Mouse (Mus musculus) thymus, postnatal 36 days (tissue): ENCODE results near the gene Rasip1.

Source experiments
- DNase-seq, 2 experiments: peaks; one replicate each; pipeline ENCODE4 v3.0.0; 2022; ENCODE audit warnings: mixed read lengths in 2 of 2

Rasip1 gene

DNA sequence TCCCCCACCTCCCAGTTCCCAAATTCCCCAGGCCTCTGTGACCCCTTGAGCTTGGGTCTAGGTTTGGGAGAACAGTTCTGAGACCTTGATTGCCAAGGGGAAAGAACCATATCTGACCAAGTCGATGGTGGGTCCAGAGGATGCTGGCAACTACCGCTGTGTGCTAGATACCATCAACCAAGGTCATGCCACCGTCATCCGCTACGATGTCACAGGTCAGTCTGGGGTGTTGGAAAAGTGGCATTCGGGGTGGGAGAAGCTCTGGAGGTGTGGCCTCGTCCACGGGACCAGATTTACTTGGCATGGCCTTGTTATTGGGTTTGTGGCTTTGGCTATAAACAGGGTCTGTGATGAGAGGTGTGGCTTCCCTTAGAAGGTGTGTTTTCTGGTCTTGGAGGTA lies 1.8 kb upstream of the Rasip1 start:
- no peak for DNase-seq

DNA sequence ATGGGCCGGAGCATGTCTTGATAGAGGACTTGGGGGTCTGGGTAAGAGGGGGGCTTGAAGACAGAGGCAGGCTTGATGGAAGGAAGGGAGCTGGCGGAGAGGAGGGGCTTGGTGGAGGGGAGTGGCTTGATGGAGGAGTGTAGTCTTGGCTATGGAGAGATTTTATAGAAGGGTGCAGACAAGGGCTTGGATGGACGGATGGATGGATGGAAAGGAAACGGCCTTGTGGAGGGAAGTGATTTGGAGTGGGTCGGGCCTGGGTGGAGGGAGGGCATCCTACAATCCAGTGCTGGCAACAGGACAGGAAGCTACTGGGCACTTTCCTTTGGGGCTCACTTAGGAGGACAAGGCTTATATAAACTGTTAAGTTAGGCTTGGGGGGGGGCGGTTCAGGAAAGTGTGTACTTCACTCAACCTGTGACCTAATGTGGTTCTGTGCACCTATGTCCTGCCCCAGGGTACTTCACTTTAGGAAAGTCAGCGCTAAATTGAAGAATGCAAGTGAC lies 664 bp upstream of the Rasip1 start:
- no peak for DNase-seq

DNA sequence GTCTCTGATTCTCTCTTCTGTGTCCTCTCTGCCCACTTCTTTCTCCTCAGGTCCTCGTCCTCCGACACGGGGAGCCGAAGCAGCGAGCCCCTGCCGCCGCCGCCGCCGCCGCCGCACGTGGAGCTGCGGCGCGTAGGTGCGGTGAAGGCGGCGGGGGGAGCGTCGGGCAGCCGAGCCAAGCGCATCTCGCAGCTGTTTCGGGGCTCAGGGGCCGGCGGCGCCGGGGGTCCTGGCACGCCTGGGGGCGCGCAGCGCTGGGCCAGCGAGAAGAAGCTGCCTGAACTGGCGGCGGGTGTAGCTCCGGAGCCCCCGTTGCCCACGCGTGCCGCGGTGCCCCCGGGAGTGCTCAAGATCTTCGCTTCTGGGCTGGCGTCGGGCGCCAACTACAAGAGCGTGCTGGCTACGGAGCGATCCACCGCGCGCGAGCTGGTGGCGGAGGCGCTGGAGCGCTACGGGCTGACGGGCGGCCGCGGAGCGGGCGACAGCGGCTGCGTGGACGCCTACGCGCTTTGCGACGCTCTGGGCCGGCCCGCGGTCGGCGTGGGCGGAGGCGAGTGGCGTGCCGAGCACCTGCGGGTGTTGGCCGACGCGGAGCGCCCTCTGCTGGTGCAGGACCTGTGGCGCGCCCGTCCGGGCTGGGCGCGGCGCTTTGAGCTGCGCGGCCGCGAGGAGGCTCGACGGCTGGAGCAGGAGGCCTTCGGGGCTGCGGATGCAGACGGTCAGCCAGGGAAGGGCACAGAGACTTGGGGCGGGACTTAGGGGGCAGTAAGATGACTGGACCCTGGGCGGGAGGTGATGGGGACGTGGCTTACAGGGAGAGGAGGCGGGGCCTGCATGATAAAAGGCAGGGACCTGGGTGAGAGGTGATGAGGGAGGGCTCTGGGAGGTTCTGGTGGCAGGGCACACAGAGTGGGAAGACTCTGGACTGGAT lies 1.3 kb downstream of the Rasip1 start:
- DNase-seq: peak; percentile 85 to 87

DNA sequence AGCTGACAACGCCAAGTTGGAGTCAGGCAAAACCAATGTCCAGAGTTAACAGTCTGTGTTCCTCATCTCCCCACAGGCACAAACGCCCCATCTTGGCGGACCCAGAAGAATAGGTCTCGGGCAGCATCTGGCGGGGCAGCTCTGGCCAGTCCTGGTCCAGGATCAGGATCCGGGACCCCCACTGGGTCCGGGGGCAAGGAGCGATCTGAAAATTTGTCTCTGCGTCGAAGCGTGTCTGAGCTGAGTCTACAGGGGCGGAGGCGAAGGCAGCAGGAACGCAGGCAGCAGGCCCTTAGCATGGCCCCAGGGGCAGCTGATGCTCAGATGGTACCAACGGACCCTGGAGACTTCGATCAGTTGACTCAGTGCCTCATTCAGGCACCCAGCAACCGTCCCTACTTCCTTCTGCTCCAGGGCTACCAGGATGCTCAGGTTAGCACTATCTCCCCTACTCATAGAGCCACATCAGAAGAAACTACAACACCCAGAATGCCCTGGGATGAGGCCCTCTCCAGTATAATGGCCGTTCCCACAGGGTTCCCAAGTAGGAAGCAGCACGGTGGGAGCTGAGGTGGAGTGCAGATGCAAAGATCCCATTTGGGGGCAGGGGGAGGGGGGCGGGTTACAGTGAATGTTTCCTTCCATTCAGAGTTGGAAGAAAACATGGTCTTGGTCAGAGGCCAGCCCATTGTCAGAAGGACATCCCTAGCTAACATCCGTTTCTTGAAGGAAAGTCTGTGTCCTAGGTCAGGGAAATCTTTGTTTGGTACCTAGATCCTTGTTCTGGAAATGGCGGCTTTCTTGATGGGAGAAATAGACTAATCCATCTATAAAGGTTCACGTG lies 3.0 kb downstream of the Rasip1 start:
- DNase-seq: no peak

DNA sequence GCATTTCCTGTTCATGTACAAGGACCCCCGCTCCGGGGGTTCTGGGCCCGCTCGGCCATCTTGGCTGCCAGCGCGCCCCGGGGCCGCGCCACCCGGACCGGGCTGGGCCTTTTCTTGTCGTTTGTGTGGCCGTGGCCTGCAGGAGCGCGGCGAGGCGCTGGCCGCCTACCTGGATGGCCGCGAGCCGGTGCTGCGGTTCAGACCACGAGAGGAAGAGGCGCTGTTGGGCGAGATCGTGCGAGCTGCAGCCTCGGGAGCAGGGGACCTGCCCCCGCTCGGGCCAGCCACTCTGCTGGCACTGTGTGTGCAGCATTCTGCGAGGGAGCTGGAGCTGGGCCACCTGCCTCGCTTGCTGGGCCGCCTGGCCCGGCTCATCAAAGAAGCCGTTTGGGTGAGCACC lies 5.2 kb downstream of the Rasip1 start:
- DNase-seq: no peak

DNA sequence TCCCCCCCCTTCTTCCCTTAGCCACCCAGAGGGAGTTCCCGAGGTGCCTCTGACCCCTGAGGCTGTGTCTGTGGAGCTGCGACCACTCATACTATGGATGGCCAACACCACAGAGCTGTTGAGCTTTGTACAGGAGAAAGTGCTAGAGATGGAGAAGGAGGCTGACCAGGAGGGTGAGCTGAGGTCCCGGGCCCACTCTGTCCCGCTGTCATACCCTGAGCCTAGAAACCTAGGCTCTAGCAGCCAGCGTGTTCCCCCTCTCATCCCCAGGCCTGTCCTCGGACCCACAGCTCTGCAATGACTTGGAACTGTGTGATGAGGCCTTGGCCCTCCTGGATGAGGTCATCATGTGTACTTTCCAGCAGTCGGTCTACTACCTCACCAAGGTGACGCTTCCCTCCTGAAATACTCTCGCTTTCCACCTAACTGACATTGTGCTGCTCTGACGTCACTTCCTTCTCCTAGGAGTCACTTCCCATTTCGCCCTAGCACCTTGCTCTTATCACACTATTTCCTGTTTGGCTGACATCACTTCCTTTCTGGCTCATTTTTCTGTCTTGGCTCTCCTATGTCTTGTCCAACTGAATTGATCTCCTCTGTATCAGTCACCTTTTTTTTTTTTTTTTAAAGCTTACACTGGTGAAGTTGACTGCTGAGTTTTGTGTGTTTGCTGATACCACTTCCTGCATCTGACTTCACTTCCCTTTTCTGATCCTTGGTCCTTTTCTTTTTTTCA lies 7.8 kb downstream of the Rasip1 start:
- DNase-seq: no peak

DNA sequence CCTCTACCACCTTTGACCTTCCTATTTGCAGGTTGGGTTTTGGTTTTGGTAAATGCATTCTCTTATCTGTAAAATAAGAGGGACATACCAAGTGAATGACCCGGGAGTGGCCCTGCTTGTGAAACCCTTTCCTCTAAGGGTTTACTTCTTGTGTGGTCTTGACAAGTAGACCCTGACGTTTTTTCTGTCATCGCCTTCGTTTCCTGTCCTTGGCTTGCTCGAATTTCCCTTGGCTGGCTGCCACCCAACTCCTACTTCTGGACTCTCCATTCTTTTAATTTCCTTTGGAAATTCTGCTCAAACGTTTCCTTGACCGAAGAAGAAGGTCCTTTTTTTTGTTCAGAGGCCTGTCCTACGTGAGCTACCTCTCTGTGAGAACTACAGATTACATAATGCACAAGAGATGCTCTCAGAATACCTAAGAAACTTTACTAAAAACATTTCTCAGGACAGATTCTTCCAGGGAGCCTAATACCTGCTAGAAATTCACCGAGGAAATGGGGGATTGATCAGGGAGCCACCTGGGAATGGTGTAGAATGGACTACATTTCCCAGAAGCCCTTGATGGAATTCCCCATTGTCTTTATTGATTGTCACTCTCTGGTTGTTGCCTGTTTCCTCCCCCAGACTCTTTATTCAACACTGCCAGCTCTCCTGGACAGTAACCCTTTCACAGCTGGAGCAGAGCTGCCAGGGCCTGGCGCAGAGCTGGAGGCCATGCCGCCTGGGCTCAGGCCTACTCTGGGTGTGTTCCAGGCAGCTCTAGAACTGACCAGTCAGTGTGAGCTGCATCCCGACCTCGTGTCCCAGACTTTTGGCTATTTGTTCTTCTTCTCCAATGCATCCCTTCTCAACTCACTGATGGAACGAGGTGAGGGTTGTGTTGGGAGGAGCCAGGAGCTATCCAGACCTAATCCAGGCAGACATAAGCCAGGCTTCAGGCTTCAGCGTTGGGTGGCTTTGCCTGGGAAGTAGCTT lies 8.7 kb downstream of the Rasip1 start:
- DNase-seq: no peak

DNA sequence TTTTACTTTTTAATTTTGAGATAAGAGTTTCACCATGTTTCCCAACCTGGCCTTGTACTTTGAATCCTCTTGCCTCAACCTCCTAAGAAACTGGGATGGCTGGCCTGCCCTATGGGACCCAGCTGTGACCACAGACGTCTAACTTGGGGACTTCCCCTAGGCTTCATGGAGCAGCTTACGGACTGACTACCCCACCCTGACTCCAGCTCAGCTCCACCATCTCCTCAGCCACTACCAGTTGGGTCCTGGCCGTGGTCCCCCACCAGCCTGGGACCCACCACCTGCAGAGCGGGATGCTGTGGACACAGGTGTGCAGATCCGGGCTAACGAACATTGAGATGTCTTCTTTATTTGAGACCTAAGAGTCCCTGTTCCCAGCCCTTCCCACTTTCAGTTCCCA lies 10.4 kb downstream of the Rasip1 start:
- no peak for DNase-seq

DNA sequence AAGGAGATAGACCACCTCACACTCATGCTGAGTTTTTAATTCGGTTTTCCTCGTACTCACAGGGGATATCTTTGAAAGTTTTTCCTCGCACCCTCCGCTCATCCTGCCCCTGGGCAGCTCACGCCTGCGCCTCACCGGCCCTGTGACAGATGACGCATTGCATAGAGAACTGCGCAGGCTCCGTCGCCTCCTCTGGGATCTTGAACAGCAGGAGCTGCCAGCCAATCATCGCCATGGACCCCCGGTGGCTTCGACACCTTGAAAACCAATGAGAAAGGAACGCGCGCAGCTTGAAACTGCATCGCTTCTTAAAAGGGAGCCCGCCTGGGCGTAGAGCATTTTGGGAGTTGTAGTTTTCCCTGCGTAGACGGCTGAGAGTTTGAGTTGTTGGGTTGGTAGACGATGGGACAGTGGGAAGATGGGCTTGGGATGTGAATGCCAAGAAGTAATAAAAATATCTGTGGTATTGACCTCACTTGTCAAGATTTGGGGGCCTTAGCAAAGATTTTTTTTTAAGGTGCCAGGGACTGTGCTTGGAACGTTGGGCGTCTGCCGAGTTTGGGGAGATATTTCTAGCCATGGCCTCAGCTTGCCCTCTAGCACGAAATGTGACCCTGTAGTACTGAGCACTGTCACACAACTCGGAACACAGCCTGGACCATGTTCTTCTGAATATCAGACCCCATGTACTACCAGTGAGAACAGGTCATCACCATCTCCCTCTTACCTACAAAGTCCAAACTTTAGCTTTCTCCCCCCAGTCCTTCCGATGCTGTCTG lies 11.5 kb downstream of the Rasip1 start:
- no peak for DNase-seq

DNA sequence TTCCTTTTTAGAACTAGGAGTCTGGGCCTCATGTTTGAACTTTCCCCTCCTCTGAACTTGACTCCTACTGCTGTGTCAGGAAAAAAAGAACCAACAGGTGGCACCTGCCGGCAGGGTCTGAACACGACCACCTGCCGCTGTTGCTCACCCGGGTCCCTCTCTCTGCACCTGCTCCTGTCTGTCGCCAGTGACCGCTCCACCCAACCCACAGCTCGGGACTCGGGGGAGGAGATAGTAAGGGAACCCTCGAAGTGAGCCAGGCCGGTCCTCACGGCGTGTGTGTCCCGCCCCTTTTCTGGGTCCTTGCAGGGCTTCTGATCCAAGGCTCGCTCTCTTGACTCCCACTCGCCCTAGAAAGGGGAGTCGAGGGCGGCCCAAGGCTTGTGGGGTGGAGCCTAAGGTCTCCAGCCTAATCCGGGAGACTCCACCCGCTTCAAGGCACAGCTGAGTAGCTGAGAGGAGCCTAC lies 12.3 kb downstream of the Rasip1 start, which contains the start of gene Mamstr:
TSS of gene Mamstr (plus strand) at position 417 of the 467 bp plus-strand sequence.
- no peak for DNase-seq

DNA sequence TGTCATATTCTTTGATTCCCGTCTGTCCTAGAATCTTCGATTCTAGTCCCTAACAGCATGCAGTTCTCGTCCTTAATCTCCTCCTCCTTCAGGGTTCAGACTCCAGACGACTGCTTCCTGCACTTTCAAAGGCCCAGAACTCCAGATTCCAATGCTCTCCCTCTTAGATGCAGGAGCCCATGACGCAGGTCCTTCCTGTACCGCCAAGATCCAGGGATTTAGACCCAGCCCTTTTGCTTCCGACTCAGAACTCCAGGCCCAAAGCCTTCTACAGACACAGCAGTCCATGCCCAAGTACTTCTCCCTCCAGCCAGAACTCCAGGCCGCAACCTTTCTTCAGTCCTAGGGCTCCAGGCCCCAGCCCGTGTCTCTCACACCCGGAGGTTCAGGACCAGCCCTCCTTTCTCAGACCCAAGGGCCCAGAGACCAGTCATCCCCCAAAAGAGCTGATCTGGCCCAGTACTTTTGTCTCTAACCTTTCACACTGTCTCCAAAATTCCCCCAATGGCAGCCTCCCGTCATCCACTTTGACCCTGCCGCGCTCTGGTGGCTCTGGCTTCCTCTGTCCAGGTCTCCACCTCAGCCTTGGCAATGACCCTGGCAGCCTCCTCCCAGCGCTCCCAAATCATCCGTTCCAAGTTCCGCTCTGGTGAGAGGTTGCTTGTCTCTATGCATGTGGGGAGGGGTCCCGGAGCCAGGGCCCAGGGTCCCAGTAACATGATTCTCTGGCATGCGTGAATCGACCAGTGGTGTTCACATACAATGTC lies 13.1 kb downstream of the Rasip1 start:
- DNase-seq: no peak

DNA sequence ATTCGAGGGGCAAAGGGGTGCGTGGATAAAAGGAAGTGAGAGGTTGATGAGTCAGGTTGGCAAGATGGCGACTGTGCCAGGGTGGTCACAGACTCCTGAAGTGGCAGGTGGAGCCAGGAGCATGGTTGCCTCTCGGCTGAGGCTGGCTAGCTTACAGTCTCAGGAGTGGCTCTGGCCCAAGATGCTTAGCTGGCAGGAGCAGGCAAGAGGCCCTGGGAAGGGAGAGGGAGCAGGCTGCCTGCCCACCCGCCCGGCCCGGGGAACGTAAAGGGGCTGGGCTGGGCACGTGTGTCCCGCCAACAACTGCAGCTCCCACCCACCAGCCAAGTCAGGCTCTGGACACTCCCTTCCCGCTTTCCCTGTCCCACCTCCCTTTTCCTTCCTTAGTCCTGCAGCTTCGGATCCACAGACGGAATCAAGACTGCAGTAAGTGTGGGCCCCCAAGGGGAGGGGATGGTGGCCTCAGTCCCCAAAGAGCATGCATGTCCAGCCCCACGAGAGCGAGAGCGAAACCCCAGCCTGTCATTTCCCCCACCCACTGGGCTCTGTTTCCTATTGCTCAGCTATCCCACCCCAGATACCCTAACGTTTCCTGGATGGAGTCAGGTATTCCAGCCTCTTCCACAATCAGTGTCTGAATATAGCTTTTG lies 14.2 kb downstream of the Rasip1 start:
- DNase-seq: no peak

DNA sequence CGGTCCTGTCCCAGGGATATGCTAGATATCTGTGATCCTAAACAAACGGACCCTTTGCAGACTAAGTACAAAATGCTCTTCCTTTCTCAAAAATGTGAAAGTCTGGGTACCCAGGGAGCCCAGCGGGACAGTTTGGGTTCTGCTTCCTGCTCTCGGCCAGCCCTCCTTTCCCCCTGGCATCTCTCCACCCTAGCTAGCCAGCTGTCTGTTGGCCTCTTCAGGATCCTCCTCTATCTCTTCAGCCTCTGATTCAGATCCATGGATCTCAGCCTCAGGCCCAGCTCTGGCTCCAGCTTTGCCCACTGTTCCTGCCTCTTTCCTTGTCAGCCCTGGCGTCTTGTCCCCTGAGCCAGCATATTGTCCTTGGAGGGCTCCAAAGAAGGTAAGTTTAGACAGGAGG lies 14.8 kb downstream of the Rasip1 start:
- DNase-seq: no peak

DNA sequence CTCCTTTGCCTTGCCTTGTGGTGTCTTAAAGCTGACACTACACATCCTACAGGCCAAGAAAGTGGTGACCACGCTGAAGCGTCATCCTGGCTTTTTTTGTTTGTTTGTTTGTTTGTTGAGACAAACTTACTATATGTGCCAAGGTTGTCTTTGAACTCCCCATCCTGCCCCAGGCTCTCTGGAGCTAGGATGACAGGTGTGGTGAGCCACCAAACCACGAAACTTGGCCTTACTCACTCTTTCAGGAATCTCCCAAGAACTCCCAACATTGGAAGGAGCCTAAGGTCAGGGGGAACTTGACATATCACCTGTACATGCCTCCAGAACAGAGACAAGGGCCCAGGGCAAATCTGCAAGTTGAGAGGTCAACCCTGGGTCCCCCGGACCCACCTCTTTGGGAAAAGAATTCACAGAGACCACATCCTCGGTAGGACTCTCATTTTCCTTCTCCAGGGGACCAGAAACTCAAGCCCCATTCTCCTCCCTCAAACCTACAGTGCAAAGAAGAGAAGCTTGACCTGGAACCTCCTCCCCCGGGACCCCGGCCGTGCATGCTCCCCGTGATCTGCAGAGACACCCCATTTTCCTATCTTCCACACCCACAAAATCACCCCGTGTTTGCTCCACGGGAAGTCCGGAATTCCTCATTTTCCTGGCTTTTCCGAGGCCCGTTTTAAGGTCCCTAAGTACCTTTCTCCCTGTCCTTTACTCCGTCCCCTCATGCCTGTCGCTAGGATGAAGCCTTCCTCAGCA lies 15.4 kb downstream of the Rasip1 start:
- DNase-seq: no peak

DNA sequence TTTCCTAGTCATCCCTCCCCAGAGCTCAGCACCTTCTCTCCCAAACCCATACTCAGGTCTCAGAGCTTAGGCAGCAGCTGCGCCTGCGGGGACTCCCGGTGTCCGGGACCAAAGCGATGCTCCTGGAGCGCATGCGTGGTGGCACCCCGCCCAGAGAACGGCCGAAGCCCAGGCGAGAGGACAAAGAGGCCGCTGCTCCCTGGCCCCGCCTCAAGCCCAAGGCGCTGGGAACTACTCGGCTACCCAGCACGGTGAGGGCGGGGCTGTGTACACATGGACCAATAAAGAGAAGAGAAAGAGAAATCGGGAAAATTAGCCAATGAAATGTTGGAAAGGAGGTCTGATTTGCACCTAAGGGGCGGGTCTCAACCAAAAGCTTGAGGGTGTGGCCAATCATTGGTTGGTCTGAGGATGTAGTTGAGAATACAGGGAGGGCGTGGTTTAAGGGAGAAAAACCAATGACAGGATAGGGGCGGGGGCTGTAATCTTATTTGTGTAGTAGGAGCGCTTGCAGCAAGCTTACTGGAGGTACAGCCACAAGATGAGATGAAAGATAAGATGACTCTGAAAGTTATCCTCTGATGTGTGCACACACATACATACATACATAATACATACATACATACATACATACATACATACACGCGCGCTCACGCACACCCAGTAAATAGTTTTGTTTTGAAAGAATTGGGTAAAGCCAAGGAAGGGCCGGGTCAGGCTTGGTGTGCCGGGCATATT lies 16.3 kb downstream of the Rasip1 start:
- DNase-seq: peak; percentile 78 to 85

DNA sequence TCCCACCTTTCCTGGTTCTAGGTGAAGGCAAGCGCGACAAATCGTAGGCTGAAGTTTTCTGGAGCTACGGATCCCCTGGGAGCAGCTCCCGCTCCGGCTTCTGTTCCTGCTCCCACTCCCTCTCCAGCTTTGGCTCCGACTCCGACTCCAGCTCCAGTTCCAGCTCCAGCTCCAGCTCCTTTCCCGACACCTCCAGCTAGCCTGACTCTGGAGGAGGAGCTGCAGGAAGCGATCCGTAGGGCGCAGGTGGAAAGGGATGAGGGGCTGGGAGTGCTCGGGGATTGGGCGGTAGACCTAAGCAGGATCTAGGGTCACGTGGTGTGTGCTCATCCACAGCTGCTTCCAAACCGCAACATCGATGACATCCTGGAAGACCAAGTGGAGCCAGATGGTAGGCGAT lies 16.9 kb downstream of the Rasip1 start:
- peak in 1 of 2 experiments; percentile 24 for DNase-seq

DNA sequence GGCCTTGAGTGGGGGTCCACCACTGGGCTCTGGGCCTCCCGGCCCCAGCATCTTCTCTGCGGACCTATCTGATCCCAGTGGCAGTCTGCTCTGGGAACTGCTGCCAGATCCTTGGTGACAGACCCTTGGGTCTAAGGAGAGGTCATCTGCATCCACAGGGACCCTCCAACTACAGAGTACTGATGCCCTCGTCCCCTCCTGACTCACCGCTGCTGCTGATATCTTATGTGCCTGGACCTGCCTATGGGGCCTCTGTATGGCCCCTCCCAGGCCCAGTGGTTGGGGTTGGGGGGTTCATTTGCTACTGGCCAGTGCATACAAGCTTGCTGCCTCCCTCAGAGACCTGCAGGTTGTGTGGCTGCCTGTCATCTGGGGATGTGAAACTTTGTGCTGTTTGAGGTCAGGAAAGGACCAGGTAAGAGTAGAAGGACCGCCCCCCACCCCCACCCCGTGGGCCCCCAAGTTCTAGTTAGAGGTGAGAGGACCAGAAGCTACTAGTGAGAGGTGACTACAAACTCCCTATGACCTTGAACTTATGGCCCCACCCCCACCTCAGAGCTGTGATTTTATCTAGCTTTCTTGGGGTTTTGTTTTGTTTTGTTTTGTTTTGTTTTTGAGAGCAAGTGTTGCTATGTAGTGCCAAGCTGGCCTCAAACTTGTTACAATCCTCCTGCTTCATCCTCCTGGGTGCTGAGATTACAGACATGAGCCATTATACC lies 17.7 kb downstream of the Rasip1 start:
- DNase-seq: no peak
